Mouse (Mus musculus) olfactory bulb, adult 2 months (tissue): ENCODE measurements around the gene Dhrs3.

ENCODE experiments used
- CTCF ChIP-seq: fragments of 200-500 bp; IDR thresholded peaks from 2 replicates; pipeline ENCODE4 v1.5.1; 2012; ENCODE audit warnings: low read depth, mild to moderate bottlenecking, low read length, moderate library complexity; ENCODE audit not compliant: insufficient read depth
- POLR2A ChIP-seq: fragments of 200-500 bp; IDR thresholded peaks from 2 replicates; pipeline ENCODE4 v1.6.1; 2012; ENCODE audit warnings: mild to moderate bottlenecking, low read depth, low read length, moderate library complexity; ENCODE audit not compliant: insufficient read depth

DNA sequence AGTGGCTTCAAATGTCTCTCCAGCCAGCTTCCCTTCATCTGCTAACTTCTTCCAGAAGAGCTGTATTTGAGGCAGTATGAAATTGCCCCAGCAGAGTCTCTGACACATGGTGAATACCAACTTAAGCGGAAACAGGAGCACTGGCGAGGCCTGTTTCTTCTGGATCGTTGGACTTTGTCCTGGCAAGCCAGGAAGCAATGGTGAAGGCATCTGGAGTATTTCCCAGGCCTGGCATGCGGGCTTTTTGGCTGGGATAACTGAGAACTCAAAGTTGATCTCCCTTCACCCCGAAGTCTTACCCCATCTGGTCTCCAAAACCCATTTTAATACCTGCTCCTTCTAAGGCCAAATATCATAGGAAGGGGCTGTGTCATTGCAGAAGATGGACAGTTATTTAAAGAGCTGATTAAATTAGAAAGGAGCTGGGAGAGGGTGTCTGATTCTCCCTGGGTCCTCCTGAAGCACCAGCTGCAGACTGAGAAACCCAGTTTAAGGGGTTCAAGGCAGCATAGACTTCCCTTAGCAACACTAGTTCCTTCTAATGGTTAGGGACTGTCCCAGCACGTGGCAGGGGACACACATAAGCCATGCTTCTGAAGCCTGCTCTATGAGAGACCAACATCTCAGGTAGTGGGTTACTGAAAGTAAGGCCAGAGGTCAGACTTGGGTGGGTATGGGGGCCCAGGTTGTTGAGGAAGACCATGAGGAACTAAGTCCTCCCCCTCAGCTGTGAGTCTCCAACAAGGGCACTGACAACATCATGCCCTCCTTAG is 80.5 kb downstream of the Dhrs3 start:
- no peak for TF ChIP-seq CTCF
- no peak for TF ChIP-seq POLR2A
